Mouse (Mus musculus) limb, embryonic 10.5 days (tissue): ENCODE results near the gene Smg6. TPM values are rescaled to one million over a fixed set of nuclear protein-coding genes. Genes with fewer than 3 reads are reported as not detected.

Experiments
- DNase-seq: peaks from one replicate; pipeline ENCODE4 v3.0.0-alpha.2; 2017; ENCODE audit warnings: low spot score
- H3K27ac ChIP-seq: fragments of 300-500 bp; sonication (generic); 2 replicates; pipeline ENCODE4 v1.5.1; 2016; ENCODE audit warnings: mild to moderate bottlenecking
- H3K27me3 ChIP-seq: fragments of 300-500 bp; sonication (generic); 2 replicates; pipeline ENCODE4 v1.6.1; 2016; ENCODE audit warnings: low read depth, mild to moderate bottlenecking; ENCODE audit not compliant: poor library complexity, severe bottlenecking
- H3K36me3 ChIP-seq: fragments of 300-500 bp; sonication (generic); 2 replicates; pipeline ENCODE4 v1.6.1; 2016; ENCODE audit warnings: mild to moderate bottlenecking, moderate library complexity
- H3K4me1 ChIP-seq: fragments of 300-500 bp; sonication (generic); 2 replicates; pipeline ENCODE4 v1.6.1; 2016
- H3K4me3 ChIP-seq: fragments of 300-500 bp; sonication (generic); 2 replicates; pipeline ENCODE4 v1.5.1; 2016; ENCODE audit warnings: mild to moderate bottlenecking, moderate library complexity
- H3K9me3 ChIP-seq: fragments of 300-500 bp; sonication (generic); replicated peaks from 2 replicates; pipeline ENCODE4 v1.6.1; 2016; ENCODE audit warnings: mild to moderate bottlenecking
- WGBS: fragments of 180-500 bp; shearing (Covaris S2); methylation state at CpG from one replicate; pipeline ENCODE4 v1.1.7; 2016; 5-methylcytosine and 5-hydroxymethylcytosine counted together
- polyA plus RNA-seq: library from polyadenylated mRNA; unstranded; fragments of >200 nt; fragmentation: Nextera tagmentation; extraction: Ambion mirVana; gene quantifications from 2 replicates; pipeline ENCODE4 v1.2.1, GENCODE M21; 2016

The Smg6 gene
- polyA plus RNA-seq, 1 experiment from 2014 or later: 21.5 TPM

DNA sequence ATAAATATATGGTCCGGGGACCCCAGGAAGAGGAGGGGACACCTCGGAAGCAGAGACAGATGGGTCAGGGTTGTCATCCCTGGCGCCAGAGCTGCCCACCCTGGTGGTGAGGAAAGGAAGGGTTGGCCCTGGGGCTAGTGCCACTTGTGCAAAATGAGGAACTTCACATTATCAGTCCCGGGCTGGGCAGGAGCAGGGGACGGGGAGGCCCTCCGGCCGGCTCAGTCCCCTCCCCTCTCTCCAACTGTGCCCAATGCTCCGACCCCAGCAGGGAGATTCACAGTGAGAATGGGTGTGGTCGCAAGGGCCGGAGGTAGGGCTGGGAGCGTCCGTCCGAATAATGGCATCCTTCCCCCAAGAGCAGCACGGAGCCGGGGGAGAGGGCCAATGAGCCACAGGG lies 239.1 kb downstream of the Smg6 start:
- WGBS: 14% methylated on average over 15 of the region's 15 CpGs
- no peak for DNase-seq

DNA sequence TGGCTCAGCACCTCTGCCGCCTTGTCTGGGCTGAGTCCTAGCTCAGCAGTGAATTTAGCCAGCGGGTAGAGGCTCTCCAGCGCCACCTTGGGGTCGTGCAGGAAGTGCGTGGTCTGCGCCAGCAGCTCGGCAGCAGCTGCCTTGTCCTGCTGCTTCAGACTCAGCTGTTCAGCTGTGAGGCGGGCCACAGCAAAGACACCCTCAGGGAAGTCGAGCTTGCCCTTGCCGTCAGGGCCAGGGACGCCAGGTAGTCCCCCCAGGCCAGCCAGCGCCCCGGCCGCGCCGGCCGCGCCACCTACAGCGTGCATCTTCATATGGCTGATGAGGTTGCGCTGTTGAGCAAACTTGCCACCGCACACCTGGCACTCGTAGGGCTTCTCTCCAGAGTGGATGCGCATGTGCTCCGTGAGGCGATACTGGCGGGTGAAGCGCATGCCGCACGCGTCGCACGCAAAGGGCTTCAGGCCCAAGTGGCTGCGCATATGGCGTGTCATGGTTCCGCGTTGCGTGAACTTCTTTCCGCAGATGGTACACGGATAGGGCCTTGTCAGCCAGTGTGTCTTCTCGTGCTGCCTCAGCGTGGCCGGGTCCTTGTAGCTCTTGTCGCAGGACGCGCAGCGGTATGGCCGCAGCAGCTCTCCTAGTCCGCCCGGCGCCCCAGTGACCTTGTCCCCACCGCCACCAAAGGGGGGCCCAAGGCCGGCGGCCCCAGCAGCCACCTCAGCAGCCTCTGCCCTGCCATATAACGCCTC lies 240.0 kb downstream of the Smg6 start:
- Histone ChIP-seq H3K27me3 (peaks cover 82% of the 10 kb centered on the region), H3K36me3 (peaks cover 40% of the 10 kb centered on the region), H3K27ac (peak overlapping the region; percentile 54; the same call in 1 of the 2 replicates), H3K4me3 (peak overlapping the region; percentile 63), H3K4me1 (peaks cover 71% of the 10 kb centered on the region), H3K9me3 (no peaks in the 10 kb centered on the region)
- WGBS: 3% methylated on average over 54 of the region's 54 CpGs
- peak; percentile 81 for DNase-seq

More for the DNA sequence above, 239.1 kb downstream of the Smg6 start:
- Histone ChIP-seq H3K27me3 (peaks cover 74% of the 10 kb centered on the region), H3K27ac (no peak overlapping the region), H3K9me3 (no peaks in the 10 kb centered on the region), H3K4me3 (peak overlapping the region; percentile 63; the same call in 1 of the 2 replicates), H3K36me3 (peaks cover 49% of the 10 kb centered on the region), H3K4me1 (peaks cover 62% of the 10 kb centered on the region)

- whole genome bisulfite sequencing: 4% methylated on average over 55 of the region's 55 CpGs
- no peak for DNase-seq
- Histone ChIP-seq H3K27ac (peak overlapping the region; percentile 59), H3K36me3 (peaks cover 35% of the 10 kb centered on the region), H3K4me1 (peaks cover 74% of the 10 kb centered on the region), H3K27me3 (peaks cover 89% of the 10 kb centered on the region), H3K9me3 (no peaks in the 10 kb centered on the region), H3K4me3 (peak overlapping the region; percentile 63)
Measured at GRCm38 (mm10) chr11:75166193-75166842, 240.7 kb downstream of the Smg6 start.

GRCm38 (mm10) chr11:75166861-75167642 lies 241.4 kb downstream of the Smg6 start:
- peaks cover 75% of the 10 kb centered on the region for H3K4me1 ChIP-seq
- peaks cover 97% of the 10 kb centered on the region for H3K27me3 ChIP-seq
- peaks cover 28% of the 10 kb centered on the region for H3K36me3 ChIP-seq
- peak overlapping the region; percentile 59 for H3K27ac ChIP-seq
- DNase-seq: peak; percentile 71
- H3K9me3 ChIP-seq: no peaks in the 10 kb centered on the region
- 1% methylated on average over 68 of the region's 68 CpGs for WGBS
- H3K4me3 ChIP-seq: peak overlapping the region; percentile 63

DNA sequence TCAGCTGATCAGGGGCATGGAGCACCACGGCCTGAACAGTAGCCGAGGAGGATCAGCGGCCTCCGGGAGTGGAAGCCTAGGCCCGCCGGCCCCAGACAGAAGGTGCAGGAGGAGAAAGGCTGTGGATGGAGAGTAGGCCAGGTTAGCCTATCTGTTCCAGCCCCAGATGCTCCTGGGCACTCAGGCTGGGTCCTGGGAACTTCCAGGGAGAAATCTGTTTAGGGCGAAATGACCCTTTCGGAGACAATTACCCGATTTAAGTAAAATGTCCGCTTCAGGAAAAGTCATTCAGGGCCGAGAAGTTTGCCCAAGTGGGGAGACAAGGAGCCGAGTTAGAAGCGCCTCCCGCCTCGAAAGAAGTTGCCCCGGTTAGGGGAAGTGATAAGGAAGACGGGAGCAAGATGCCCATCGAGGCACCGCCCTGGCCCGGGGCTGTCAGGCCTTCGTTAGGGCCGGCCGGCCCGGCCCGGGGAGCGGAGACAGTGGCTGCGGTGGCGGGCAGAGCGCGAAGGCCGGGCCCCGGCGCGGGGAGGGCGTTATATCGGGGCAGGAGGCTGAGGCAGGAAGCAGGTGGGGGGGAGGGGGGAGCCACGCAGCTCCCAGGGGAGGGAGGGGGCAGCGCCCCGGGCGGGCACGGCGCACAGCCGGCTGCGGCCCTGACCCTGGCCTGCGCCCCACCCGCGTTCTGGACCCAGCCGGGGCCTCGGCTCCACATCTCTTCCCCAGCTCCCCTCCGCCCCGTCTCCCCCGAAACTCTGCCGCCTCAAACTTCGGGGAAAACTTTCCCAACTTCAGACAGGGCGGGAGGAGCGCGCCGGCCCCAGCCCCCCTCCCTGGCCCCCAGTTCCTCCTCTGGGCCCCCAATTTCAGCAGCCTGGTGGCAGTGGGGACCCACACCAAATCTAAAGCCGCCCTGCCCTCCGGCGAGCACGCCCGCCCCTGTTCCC lies 242.3 kb downstream of the Smg6 start:
- Histone ChIP-seq H3K4me1 (peaks cover 84% of the 10 kb centered on the region), H3K27me3 (peaks cover 100% of the 10 kb centered on the region), H3K27ac (peak overlapping the region; percentile 80), H3K9me3 (no peaks in the 10 kb centered on the region), H3K36me3 (peaks cover 20% of the 10 kb centered on the region), H3K4me3 (peak overlapping the region; percentile 63)
- 3% methylated on average over 63 of the region's 63 CpGs for WGBS
- peak; percentile 62 for DNase-seq

DNA sequence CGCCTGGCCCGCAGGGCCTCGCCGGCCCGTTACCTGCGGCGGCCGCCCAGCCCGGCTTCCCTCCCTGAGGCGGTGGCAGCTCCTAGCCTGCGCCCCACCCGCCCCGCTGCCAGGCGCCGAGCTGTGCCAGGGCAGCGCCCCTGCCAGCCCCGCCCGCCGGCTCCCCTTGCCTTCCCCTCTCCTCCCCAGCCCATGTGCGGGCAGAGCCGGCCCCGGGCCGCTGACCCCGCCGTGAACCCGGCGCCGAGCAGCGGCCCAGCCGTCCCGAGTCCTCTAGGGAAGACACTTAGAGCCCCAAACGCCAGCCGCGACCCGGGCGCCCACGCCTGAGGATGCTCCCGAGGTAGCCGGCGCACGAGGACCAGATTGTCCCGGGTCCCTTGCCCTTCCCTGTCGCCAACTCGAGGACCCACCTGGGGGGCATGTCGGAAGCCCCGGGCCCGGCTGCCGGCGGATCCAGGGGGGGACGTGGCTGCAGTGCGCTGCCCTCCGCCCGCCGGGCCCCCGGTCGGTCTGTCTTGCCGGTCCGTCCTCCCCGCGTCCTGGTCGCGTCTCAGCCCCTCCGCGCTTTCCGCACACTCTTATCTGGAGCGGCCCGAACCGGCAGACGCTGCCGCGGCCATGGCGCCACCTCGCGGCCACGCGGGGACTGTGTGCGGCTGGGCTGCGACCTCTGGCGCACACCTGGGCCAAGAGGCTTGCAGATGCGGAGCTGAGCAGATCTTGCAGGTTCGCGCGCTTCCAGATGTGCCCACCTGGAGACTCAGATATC lies 243.2 kb downstream of the Smg6 start:
- Histone ChIP-seq H3K4me3 (peak overlapping the region; percentile 63), H3K4me1 (peaks cover 87% of the 10 kb centered on the region), H3K9me3 (no peaks in the 10 kb centered on the region)

GRCm38 (mm10) chr11:75169405-75170080 lies 243.9 kb downstream of the Smg6 start, which contains the start of gene Hic1:
Hic1 (minus strand) TSS chr11:75169519.
- Histone ChIP-seq H3K4me1 (peaks cover 92% of the 10 kb centered on the region), H3K4me3 (peak within 1 kb of the TSS; percentile 63), H3K27ac (peak within 1 kb of the TSS; percentile 80), H3K9me3 (no peaks in the 10 kb centered on the region), H3K27me3 (peaks cover 97% of the 10 kb centered on the region), H3K36me3 (0 out of 2 replicates have a peak, but pooled peaks cover 6% of the 10 kb centered on the region)
- DNase-seq: no peak
- 6% methylated on average over 23 of the region's 23 CpGs for WGBS

More for the DNA sequence above, 243.2 kb downstream of the Smg6 start:
- under 1% methylated on average over 81 of the region's 83 CpGs for WGBS
- DNase-seq: peak; percentile 95
- Histone ChIP-seq H3K36me3 (peaks cover 11% of the 10 kb centered on the region), H3K27ac (peak overlapping the region; percentile 80), H3K27me3 (peaks cover 100% of the 10 kb centered on the region)

GRCm38 (mm10) chr11:75170136-75170751 lies 244.6 kb downstream of the Smg6 start:
- 0 out of 2 replicates have a peak, but pooled peaks cover 4% of the 10 kb centered on the region for H3K36me3 ChIP-seq
- WGBS: under 1% methylated on average over 38 of the region's 38 CpGs
- peaks cover 90% of the 10 kb centered on the region for H3K27me3 ChIP-seq
- peak; percentile 90 for DNase-seq
- peak overlapping the region; percentile 63 for H3K4me3 ChIP-seq
- H3K27ac ChIP-seq: peak overlapping the region; percentile 3; the same call in 1 of the 2 replicates
- H3K9me3 ChIP-seq: no peaks in the 10 kb centered on the region
- peaks cover 87% of the 10 kb centered on the region for H3K4me1 ChIP-seq

DNA sequence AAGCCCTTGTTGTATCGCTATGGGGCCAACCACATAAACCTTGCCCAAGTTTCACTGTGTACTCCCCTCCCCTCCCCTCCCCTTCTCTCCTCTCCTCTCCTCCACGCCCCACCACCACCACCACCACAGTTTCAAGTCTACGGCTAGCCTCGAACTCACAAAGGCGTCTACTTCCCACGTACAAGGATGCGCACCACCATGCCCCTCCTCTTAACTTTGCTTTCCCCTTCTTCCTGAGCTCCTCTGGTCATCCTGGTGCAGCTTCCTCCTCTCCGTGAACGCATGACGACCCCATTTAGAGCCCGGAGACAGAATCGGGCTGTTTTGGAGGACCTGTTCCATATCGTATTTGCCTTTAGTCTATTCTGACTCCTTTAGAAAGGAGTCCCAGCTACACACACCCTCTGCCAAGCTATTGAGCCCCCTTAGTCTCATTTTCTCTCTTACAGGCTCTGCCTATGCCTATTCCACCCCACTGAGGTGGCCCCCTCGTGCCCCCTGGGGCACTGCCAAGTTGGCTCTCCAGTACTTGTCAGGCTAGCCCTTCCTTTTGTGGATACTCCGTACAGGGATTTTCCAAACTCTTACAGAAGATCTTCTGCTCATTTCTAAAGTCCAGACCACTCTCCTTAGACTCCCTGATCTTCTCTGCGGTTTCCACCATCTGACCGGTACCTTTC lies 245.7 kb downstream of the Smg6 start:
- Histone ChIP-seq H3K27ac (no peak overlapping the region), H3K27me3 (peaks cover 79% of the 10 kb centered on the region), H3K36me3 (peaks cover 5% of the 10 kb centered on the region; the same call in 1 of the 2 replicates), H3K4me1 (peaks cover 76% of the 10 kb centered on the region), H3K4me3 (peak overlapping the region; percentile 63; the same call in 1 of the 2 replicates), H3K9me3 (no peaks in the 10 kb centered on the region)
- 8% methylated on average over 17 of the region's 17 CpGs for WGBS
- no peak for DNase-seq
